Mouse (Mus musculus) frontal cortex, postnatal 14 days (tissue): ENCODE data around the gene Scg5.

Source experiments
- DNase-seq, 2 experiments: peaks; one replicate each; pipeline ENCODE4 v3.0.0; 2022; ENCODE audit warnings: low spot score in 2 of 2

Gene Scg5

DNA sequence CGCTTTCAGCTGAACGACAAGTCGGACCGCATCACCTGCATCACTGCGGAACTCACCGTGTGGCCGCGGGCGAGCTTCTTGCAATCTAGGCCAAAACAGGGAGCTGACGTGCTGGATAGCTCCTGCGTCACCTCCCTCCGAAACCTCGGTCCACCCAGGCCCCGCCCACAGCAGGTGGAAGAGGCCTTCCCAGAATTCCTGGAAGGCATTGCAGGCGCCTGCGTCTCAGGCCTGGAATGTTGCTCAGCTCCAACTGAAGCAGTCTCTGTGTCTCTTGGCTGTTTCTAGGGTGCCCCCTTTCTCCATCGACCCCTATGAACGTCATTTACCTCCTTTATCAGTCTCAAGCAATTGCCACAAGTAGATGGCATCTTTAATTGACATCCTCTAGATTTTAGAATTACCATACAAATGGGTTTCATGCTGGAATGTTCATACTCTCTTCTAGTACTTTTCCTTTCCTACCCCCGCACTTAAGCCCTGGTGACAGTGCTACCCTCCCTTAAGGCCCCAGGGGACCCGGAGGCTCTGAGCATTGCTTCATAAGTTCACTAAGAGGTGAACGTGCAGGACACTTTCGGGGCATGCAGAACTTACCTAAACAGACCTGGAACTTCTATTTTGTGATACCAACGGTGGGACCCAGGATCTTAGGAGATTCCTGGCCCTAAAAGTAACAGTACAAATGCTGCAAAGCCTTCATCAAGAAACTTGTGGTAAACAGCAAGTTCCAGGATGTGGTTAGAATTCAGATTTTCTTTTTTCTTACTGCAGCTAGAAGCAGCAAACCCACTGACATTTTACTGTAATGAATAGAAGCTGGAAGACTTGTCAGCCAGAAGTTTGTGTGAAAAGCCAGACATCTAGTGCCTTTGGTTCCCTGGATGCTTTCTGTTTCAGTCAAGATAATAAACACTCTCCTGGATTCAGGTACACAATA lies at the start of gene Scg5:
Gene Scg5, minus strand, starts transcription at position 179 of the 940 bp plus-strand sequence.
- DNase-seq: peak; percentile 82 to 85

- DNase-seq: no peak
Observed at GRCm38 (mm10) chr2:113870115-113870514, 41.2 kb upstream of the Scg5 start.

GRCm38 (mm10) chr2:113868404-113868803 lies 39.5 kb upstream of the Scg5 start:
- DNase-seq: no peak

DNA sequence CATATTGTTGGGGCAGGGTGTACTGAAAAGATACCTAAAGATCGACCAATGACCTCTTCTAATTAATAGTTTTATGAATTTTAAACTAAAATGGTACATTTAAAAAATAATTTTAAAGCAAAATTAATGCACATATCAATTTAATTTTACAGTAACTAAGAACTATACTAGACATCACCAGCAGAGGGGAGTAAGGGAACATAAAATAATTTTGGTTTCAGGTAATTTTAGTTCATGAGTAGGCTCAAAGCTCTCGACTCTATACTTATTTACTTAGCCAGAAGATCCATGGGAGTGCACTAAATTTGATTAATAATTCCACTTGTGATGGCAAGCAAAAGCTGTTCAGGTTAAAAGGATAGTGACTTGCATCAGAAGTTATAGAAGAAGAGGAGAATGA lies 37.2 kb upstream of the Scg5 start:
- DNase-seq: no peak

- no peak for DNase-seq
Observed at GRCm38 (mm10) chr2:113849141-113849540, 20.2 kb upstream of the Scg5 start.

DNA sequence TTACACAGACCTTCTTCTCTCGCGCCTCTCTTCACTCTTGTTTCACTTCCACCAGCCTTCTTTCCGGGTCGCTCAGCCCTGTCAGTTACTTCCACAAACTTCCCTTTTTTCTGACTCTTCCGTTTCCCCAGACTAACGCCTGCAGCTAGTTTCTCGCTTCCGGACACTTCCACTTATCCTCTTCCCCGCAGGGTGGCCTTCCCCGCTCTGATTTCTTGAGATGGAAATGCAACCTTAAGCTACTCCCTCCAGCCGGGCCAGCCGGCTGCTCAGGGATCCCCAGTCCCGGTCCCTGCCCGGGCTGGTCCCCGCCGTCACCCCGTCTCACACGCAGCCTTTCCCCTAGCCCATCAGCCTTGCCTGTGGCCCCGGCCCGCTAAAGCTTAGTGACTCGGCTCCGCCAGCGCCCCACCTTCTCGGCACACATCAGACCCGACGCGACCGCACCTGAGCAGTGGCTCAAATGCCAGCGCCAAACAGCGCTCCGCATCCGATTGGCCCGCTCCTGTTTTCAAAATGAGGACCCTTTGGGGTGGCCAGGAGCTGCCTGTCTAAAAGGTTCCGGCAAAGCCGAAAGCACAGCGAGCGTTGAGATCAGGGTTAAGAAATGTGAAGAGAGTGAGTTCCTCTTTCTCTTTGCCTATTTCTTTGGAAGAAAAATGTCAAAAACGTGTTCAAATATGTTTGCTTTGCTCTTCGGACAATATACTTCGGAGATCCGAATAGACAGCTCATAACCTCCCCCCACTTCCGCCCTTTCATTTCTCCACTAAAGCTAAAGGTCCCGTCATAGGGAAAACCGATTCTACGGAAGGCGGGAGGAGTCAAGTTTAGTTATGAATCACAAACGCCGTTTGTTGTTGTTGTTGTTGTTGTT lies 19.6 kb upstream of the Scg5 start, which contains the start of gene Arhgap11a:
Gene Arhgap11a, minus strand, starts transcription at position 417 of the 877 bp plus-strand sequence.
- DNase-seq: peak; percentile 85

DNA sequence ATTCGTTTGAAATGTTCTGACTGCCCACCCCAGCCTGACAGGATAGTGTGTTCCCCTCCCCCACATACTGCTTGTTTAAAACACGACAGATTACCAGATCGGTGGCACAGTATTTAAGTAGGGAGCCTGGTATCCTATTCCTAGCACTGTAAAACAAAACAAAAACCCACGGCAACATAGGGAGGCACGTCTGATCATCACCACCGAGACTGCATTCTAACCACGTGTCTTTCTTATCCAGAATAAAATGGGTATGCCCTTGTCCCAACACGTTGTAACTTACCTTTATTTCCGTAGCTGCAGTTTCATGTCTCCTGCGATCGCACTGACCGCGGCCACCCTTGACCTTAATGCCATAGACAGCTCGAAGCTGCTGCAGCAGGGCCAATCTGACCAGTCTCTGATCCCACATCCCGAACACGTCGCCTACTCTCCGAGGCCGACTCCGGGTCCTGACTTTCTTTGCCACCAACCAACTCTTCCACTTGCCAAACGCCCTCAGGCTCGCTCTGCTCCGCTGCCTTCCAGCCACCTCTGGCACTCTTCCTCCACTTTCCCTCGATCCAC lies 18.8 kb upstream of the Scg5 start:
- no peak for DNase-seq

DNA sequence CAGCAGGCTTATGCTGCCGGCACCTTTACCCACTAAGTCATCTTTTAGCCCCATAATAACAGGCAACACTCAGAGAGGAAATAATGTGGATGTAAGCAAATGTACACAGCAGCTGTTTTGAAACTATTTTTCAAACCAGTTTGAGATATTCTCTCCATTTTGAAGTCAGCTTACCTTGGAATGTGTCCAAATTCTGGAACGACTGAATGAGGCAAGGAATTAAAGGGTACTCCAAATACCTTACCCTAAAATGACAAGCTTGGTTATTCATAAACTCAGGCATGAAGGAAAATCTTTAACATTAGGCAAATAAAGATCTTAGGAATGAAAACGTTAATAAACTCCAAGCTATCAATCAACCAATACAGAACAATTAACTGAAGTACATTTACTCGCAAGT lies 16.2 kb upstream of the Scg5 start:
- no peak for DNase-seq

DNA sequence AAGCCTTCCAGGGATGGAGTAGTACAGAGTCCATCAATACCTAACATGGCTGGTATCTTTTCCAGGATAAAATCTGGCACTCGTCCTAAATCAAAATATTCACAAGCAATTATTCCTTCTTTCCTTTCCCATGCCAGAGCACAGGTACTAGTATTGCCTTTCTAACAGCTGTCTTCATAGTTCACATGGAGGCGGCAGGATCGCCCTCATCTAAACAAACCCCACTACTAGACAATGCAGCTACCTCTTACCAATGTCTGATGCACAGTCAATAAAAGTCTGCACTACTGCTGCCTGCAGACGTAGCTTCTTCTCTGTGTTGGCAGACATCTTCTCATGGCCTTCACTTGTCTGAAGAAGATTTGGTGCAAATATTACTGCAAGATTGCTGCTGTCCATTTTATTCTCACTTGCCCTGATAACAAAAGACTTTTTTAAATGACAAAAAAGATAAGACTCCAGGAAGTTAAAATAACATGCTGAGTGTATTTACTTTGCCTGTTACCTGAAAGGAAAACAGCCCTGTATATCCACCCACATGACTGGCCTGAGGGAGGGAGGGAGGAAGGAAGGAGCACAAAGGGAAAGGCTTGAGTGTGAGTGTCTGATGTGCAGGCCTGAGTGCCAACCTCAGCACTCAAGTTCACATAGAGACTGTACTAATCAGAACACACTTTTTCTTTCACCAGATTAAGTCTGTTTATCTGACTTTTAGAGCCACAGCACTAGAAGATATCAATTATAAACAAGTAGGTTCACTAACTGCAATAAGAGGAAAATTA lies 12.9 kb upstream of the Scg5 start:
- no peak for DNase-seq

- no peak for DNase-seq
Observed at GRCm38 (mm10) chr2:113839488-113839887, 10.6 kb upstream of the Scg5 start.

- no peak for DNase-seq
Observed at GRCm38 (mm10) chr2:113835219-113835618, 6.3 kb upstream of the Scg5 start.

DNA sequence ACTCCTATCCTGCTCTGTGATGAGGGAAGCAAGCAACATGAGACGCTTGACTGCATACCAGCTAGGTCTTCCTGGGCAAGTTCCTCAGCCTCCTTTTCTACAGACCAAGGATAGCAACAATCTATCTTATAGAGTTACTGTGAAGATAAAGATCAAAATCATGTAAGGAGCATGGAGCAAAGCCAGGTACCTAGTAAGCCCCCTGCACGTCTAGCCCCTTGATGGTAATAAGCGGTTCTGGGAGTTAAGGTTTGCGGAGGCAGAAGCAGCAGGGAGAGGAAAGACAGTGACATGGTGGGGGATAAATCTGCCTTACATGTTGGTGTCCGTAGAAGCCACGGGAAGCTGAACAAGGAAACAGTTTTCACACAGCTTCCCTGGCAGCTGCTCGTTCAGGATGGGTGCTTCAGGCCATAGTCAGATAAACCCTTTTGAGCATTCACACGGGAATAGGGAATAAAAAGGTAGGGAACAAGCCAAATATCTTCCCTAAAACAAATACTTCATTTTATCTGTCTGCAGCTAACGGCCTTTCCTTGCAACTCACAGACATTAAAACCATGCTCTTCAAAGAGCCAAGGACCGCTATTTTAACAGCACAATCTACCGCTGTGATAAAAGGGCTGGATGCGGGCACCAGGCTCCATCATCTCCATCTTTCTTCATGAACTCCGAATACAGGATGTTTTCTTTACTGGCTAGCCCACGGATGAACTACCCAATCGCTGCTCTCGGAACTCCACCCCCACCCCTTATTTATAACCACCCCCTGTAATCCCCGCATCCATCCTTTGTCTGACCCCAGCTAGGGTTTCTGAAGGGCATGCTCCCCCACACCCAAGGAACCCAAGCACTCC lies 607 bp downstream of the Scg5 start:
- no peak for DNase-seq

DNA sequence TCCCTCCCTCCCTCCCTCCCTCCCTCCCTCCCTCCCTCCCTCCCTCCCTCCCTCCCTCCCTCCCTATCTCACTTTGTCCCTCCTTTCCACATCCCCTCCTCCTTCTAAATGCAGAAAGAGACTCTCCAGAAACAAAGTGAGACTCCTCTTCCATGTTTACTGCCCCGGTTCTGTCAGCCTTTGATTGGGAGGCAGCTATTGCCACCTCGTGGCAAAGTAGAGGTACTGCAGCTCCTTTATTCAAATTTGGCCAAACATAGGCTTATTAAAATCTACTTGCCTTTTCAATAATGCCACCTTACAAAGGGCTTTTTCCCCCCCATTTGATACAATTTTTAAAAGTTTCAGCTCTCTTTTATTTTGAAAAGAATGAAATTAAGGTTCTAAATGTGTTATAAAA lies 5.0 kb downstream of the Scg5 start:
- DNase-seq: no peak

- DNase-seq: no peak
Observed at GRCm38 (mm10) chr2:113822367-113822766, 6.6 kb downstream of the Scg5 start.

DNA sequence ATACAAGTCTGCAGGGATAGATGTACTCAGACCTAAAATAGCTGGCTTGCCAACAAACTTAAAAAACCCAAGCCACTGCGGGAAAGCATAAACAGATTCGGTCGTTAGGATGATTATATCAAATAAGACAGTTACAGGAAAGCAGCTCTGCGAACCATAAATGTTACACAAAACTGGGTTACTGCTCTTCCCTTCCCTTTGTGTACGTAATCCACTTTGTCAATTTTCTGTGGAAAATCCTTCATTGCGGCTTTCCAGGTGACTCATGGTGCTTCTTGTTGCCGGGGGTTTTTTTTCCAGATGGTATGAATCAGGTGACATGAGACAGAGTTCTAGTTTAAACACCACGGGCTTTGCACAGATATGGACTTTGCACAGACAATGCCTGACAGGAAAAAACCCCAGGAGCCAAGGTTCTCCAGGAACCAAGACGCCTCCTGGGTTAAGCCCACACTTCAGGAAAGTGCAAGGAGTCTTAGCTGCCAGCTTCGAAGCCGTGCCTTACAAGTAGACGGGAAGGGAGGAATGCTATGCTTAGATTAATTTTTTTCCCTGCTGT lies 7.7 kb downstream of the Scg5 start:
- no peak for DNase-seq

DNA sequence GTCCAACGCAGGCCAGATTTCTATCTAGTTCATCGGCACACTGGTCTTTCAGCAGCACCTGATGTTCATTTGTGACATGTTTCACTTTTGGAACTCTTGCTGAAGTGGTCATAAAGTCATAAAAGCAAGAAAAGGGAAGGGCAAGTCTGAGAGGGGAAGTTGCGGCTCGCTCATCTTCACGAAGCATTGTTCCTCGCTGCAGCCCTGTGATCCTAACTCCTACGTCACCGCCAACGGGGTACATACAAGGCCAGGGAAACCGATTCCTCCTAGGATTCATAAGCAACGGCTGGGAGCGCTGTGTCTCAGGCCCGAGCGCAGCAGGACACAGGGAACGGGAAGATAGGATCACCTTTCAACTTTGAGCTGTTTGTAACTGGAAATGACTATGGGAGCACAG lies 8.8 kb downstream of the Scg5 start:
- no peak for DNase-seq

DNA sequence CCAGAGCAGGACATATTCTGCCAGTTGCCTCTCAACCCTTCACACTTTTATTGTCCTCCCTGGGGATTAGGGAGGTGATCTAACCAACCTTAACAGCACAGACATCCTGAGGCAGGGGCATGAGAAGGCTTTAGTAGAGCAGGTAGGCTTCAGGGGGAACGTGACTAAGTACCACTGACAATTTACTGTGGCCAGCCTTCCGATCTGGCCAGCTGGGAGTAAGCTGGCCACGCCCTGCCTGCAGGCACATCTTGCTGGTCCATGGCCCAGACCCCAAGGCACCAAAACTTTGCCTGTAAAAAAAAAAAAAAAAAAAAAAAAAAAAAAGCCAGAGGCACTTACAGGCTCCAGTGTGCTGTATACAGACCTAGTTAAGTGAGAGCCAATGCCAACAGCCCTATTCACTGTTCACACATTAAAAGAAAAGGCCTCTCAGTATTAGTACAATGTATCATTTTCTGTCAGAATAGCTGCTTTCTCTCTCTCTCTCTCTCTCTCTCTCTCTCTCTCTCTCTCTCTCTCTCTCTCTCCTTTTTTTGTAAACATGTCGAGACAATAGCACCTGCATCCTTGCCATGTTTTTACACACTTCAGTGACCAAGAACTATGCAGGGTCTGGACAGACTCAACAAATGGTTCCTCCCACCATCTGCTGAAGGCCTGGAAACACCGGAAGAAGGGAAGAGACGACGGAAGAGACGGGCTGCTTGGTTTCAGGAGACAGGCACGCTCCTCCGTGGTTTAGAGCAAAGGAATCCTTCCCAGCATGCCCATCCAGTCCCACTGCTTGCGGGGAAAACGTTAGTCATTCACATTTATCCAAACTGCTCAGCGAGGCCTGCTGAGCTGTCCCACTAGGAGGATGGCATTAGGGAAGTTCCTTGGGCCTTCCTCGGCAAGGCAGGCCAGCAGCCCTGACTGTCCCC lies 11.0 kb downstream of the Scg5 start:
- DNase-seq: no peak

DNA sequence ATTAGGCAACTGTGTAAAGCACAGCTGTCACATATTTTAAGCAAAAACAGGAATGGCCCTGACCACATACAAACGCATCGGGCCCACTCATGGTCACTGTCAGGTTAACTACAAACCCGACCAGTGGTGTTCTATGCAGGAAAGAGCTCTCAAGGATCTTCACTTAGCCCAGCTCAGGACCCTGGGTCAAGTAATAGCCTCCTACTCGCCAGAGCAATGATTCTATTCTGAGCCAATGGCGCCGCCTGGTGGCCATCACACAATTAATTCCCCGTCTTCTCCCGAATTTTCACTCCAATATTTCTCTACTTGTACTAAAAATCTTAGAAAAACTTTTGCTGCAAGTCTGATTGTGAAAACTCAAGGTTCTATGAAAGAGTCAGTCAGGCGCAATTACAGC lies 21.3 kb downstream of the Scg5 start:
- DNase-seq: peak; percentile 19 to 48
